In genomic region chr13:10942031-10942655, GRCm38 (mm10) we compare ENCODE assay signal across 8 mouse cellular contexts.
DNase-seq lines count a peak whose midpoint lies in the region; ATAC-seq lines count a peak whose summit lies in the region.

No protein-coding gene starts in this region.

- H3K27ac ChIP-seq in liver, embryonic 12.5 days: no peak overlapping the region

- H3K4me1 ChIP-seq in liver, embryonic 12.5 days: no peaks in the 10 kb centered on the region

- no peak overlapping the region for H3K4me3 ChIP-seq in liver, embryonic 12.5 days

- no peaks in the 10 kb centered on the region for H3K27me3 ChIP-seq in liver, embryonic 12.5 days (replicated peaks)

- ATAC-seq in liver, embryonic 12.5 days: no peak
- no peak for ATAC-seq in erythroid progenitor cell, adult 5-6 weeks (replicated peaks; ENCODE audit: low FRiP score, poor library complexity, severe bottlenecking)

- no peaks in the 10 kb centered on the region for H3K36me3 ChIP-seq in liver, embryonic 12.5 days

- no peaks in the 10 kb centered on the region for H3K9me3 ChIP-seq in liver, embryonic 12.5 days (replicated peaks)

- H3K9ac ChIP-seq in liver, embryonic 12.5 days: no peak overlapping the region

- no peak overlapping the region for H3K4me2 ChIP-seq in liver, embryonic 12.5 days

- peak; percentile 41 for DNase-seq in embryo, embryonic 10 days (ENCODE audit: low spot score)
- DNase-seq in embryo, embryonic 9.5 days (ENCODE audit: extremely low spot score): no peak
- DNase-seq in liver: peak; percentile 8
- peak; percentile 21 to 62 for DNase-seq in adrenal gland, postnatal 36 days
- peak; percentile 17 for DNase-seq in kidney, postnatal 14 days
- DNase-seq in spleen, adult 18-20 months: no peak

- WGBS in liver, embryonic 12.5 days (ENCODE audit: insufficient replicate concordance): 40% methylated on average over 4 of the region's 4 CpGs

Comparison
In these comparisons a context has a peak if more than half of its experiments do, and no peak if none do; other contexts are left out.
1. DNase-seq: peak in embryo, embryonic 10 days (single experiment), liver (single experiment), adrenal gland, postnatal 36 days (2 of 2) and kidney, postnatal 14 days (single experiment); none in embryo, embryonic 9.5 days (single experiment) and spleen, adult 18-20 months (0 of 2).